Mouse (Mus musculus): Measurements from ENCODE around the gene Zfp831. TPM values are rescaled to one million over a fixed set of nuclear protein-coding genes. Genes with fewer than 3 reads are reported as not detected.

Gene Zfp831
- polyA plus RNA-seq, 1 experiment from 2014 or later: not detected

- 87% methylated on average over 1 of the region's 1 CpGs for WGBS
- H3K9ac ChIP-seq (ENCODE audit: low read length): no peak overlapping the region
- H3K9me3 ChIP-seq (ENCODE audit: control insufficient read depth, low read length): no peaks in the 10 kb centered on the region
- no peaks in the 10 kb centered on the region for H3K27me3 ChIP-seq (ENCODE audit: control insufficient read depth, insufficient read depth, low read depth, low read length)
- H3K4me3 ChIP-seq (ENCODE audit: low read length): no peak overlapping the region
- H3K36me3 ChIP-seq (ENCODE audit: control insufficient read depth, insufficient read depth, low read length): no peaks in the 10 kb centered on the region
- ATAC-seq (ENCODE audit: low read depth): no peak
- no peak overlapping the region for H3K4me2 ChIP-seq (ENCODE audit: low read depth, low read length)
- H3K27ac ChIP-seq (ENCODE audit: low read length): no peak overlapping the region
- no peaks in the 10 kb centered on the region for H3K4me1 ChIP-seq (replicated peaks; ENCODE audit: control insufficient read depth, insufficient read depth, low read length)
Measured at GRCm38 (mm10) chr2:174605020-174605419, 38.3 kb upstream of the Zfp831 start.

- Histone ChIP-seq H3K27ac (ENCODE audit: low read length) (peak overlapping the region; percentile 21), H3K27me3 (ENCODE audit: control insufficient read depth, insufficient read depth, low read depth, low read length) (no peaks in the 10 kb centered on the region)
Measured at GRCm38 (mm10) chr2:174605442-174606087, 37.8 kb upstream of the Zfp831 start.

GRCm38 (mm10) chr2:174606376-174606775 is 37.0 kb upstream of the Zfp831 start:
- Histone ChIP-seq H3K9ac (ENCODE audit: low read length) (no peak overlapping the region), H3K4me3 (ENCODE audit: low read length) (no peak overlapping the region), H3K4me1 (replicated peaks; ENCODE audit: control insufficient read depth, insufficient read depth, low read length) (no peaks in the 10 kb centered on the region), H3K27me3 (ENCODE audit: control insufficient read depth, insufficient read depth, low read depth, low read length) (no peaks in the 10 kb centered on the region), H3K27ac (ENCODE audit: low read length) (peak overlapping the region; percentile 58), H3K36me3 (ENCODE audit: control insufficient read depth, insufficient read depth, low read length) (no peaks in the 10 kb centered on the region), H3K4me2 (ENCODE audit: low read depth, low read length) (no peak overlapping the region), H3K9me3 (ENCODE audit: control insufficient read depth, low read length) (no peaks in the 10 kb centered on the region)
- 52% methylated on average over 5 of the region's 5 CpGs for WGBS
- ATAC-seq (ENCODE audit: low read depth): peak; percentile 60

More at GRCm38 (mm10) chr2:174605442-174606087, 37.8 kb upstream of the Zfp831 start:
- WGBS: 79% methylated on average over 4 of the region's 4 CpGs
- no peaks in the 10 kb centered on the region for H3K9me3 ChIP-seq (ENCODE audit: control insufficient read depth, low read length)
- H3K4me3 ChIP-seq (ENCODE audit: low read length): no peak overlapping the region
- no peaks in the 10 kb centered on the region for H3K36me3 ChIP-seq (ENCODE audit: control insufficient read depth, insufficient read depth, low read length)
- H3K4me1 ChIP-seq (replicated peaks; ENCODE audit: control insufficient read depth, insufficient read depth, low read length): no peaks in the 10 kb centered on the region
- ATAC-seq (ENCODE audit: low read depth): no peak
- H3K4me2 ChIP-seq (ENCODE audit: low read depth, low read length): no peak overlapping the region
- no peak overlapping the region for H3K9ac ChIP-seq (ENCODE audit: low read length)

GRCm38 (mm10) chr2:174609892-174610291 is 33.4 kb upstream of the Zfp831 start:
- ATAC-seq (ENCODE audit: low read depth): no peak
- H3K27me3 ChIP-seq (ENCODE audit: control insufficient read depth, insufficient read depth, low read depth, low read length): no peaks in the 10 kb centered on the region
- no peak overlapping the region for H3K4me2 ChIP-seq (ENCODE audit: low read depth, low read length)
- no peak overlapping the region for H3K4me3 ChIP-seq (ENCODE audit: low read length)
- H3K4me1 ChIP-seq (replicated peaks; ENCODE audit: control insufficient read depth, insufficient read depth, low read length): no peaks in the 10 kb centered on the region
- no peak overlapping the region for H3K27ac ChIP-seq (ENCODE audit: low read length)
- 75% methylated on average over 5 of the region's 5 CpGs for WGBS
- no peaks in the 10 kb centered on the region for H3K9me3 ChIP-seq (ENCODE audit: control insufficient read depth, low read length)
- no peaks in the 10 kb centered on the region for H3K36me3 ChIP-seq (ENCODE audit: control insufficient read depth, insufficient read depth, low read length)
- H3K9ac ChIP-seq (ENCODE audit: low read length): no peak overlapping the region

- H3K27ac ChIP-seq (ENCODE audit: low read length): no peak overlapping the region
- H3K9ac ChIP-seq (ENCODE audit: low read length): no peak overlapping the region
- no peaks in the 10 kb centered on the region for H3K9me3 ChIP-seq (ENCODE audit: control insufficient read depth, low read length)
- H3K27me3 ChIP-seq (ENCODE audit: control insufficient read depth, insufficient read depth, low read depth, low read length): no peaks in the 10 kb centered on the region
- H3K4me1 ChIP-seq (replicated peaks; ENCODE audit: control insufficient read depth, insufficient read depth, low read length): no peaks in the 10 kb centered on the region
- WGBS: 72% methylated on average over 2 of the region's 2 CpGs
- H3K36me3 ChIP-seq (ENCODE audit: control insufficient read depth, insufficient read depth, low read length): no peaks in the 10 kb centered on the region
- no peak for ATAC-seq (ENCODE audit: low read depth)
- H3K4me2 ChIP-seq (ENCODE audit: low read depth, low read length): no peak overlapping the region
- H3K4me3 ChIP-seq (ENCODE audit: low read length): no peak overlapping the region
Measured at GRCm38 (mm10) chr2:174612386-174613063, 30.8 kb upstream of the Zfp831 start.

GRCm38 (mm10) chr2:174613221-174613620 is 30.1 kb upstream of the Zfp831 start:
- no peaks in the 10 kb centered on the region for H3K4me1 ChIP-seq (replicated peaks; ENCODE audit: control insufficient read depth, insufficient read depth, low read length)

GRCm38 (mm10) chr2:174613921-174614441 is 29.4 kb upstream of the Zfp831 start:
- no peak overlapping the region for H3K4me3 ChIP-seq (ENCODE audit: low read length)
- H3K9ac ChIP-seq (ENCODE audit: low read length): no peak overlapping the region
- H3K9me3 ChIP-seq (ENCODE audit: control insufficient read depth, low read length): no peaks in the 10 kb centered on the region
- no peaks in the 10 kb centered on the region for H3K27me3 ChIP-seq (ENCODE audit: control insufficient read depth, insufficient read depth, low read depth, low read length)
- WGBS: 63% methylated on average over 11 of the region's 11 CpGs
- H3K4me2 ChIP-seq (ENCODE audit: low read depth, low read length): no peak overlapping the region
- H3K27ac ChIP-seq (ENCODE audit: low read length): no peak overlapping the region
- H3K4me1 ChIP-seq (replicated peaks; ENCODE audit: control insufficient read depth, insufficient read depth, low read length): no peaks in the 10 kb centered on the region
- ATAC-seq (ENCODE audit: low read depth): no peak
- H3K36me3 ChIP-seq (ENCODE audit: control insufficient read depth, insufficient read depth, low read length): no peaks in the 10 kb centered on the region

More at GRCm38 (mm10) chr2:174613221-174613620, 30.1 kb upstream of the Zfp831 start:
- no peak overlapping the region for H3K4me2 ChIP-seq (ENCODE audit: low read depth, low read length)
- H3K9me3 ChIP-seq (ENCODE audit: control insufficient read depth, low read length): no peaks in the 10 kb centered on the region
- no peaks in the 10 kb centered on the region for H3K36me3 ChIP-seq (ENCODE audit: control insufficient read depth, insufficient read depth, low read length)
- ATAC-seq (ENCODE audit: low read depth): no peak
- no peak overlapping the region for H3K27ac ChIP-seq (ENCODE audit: low read length)
- no peak overlapping the region for H3K9ac ChIP-seq (ENCODE audit: low read length)
- WGBS: 81% methylated on average over 8 of the region's 8 CpGs
- no peaks in the 10 kb centered on the region for H3K27me3 ChIP-seq (ENCODE audit: control insufficient read depth, insufficient read depth, low read depth, low read length)
- no peak overlapping the region for H3K4me3 ChIP-seq (ENCODE audit: low read length)

GRCm38 (mm10) chr2:174621881-174622280 is 21.5 kb upstream of the Zfp831 start:
- Histone ChIP-seq H3K36me3 (ENCODE audit: control insufficient read depth, insufficient read depth, low read length) (no peaks in the 10 kb centered on the region), H3K4me2 (ENCODE audit: low read depth, low read length) (no peak overlapping the region), H3K4me3 (ENCODE audit: low read length) (no peak overlapping the region), H3K9ac (ENCODE audit: low read length) (no peak overlapping the region), H3K27ac (ENCODE audit: low read length) (no peak overlapping the region), H3K27me3 (ENCODE audit: control insufficient read depth, insufficient read depth, low read depth, low read length) (no peaks in the 10 kb centered on the region), H3K4me1 (replicated peaks; ENCODE audit: control insufficient read depth, insufficient read depth, low read length) (no peaks in the 10 kb centered on the region), H3K9me3 (ENCODE audit: control insufficient read depth, low read length) (no peaks in the 10 kb centered on the region)
- 87% methylated on average over 7 of the region's 7 CpGs for WGBS
- ATAC-seq (ENCODE audit: low read depth): no peak

- no peak overlapping the region for H3K4me2 ChIP-seq (ENCODE audit: low read depth, low read length)
- no peaks in the 10 kb centered on the region for H3K36me3 ChIP-seq (ENCODE audit: control insufficient read depth, insufficient read depth, low read length)
- H3K27ac ChIP-seq (ENCODE audit: low read length): no peak overlapping the region
- H3K4me1 ChIP-seq (replicated peaks; ENCODE audit: control insufficient read depth, insufficient read depth, low read length): no peaks in the 10 kb centered on the region
- no peak for ATAC-seq (ENCODE audit: low read depth)
- H3K27me3 ChIP-seq (ENCODE audit: control insufficient read depth, insufficient read depth, low read depth, low read length): no peaks in the 10 kb centered on the region
- no peaks in the 10 kb centered on the region for H3K9me3 ChIP-seq (ENCODE audit: control insufficient read depth, low read length)
- no peak overlapping the region for H3K4me3 ChIP-seq (ENCODE audit: low read length)
- no peak overlapping the region for H3K9ac ChIP-seq (ENCODE audit: low read length)
- WGBS: 79% methylated on average over 7 of the region's 7 CpGs
Measured at GRCm38 (mm10) chr2:174624430-174624829, 18.9 kb upstream of the Zfp831 start.

Data from lung, embryonic 16.5 days (tissue).